Mouse (Mus musculus) intestine, postnatal 0 days (tissue): ENCODE measurements around the gene Cdc25a. TPM values are rescaled to one million over a fixed set of nuclear protein-coding genes. Genes with fewer than 3 reads are reported as not detected.
A peak's percentile ranks its signal among the peaks of the same experiment; 100 is the strongest.

ENCODE experiments used
- ATAC-seq: fragments of 200-750 bp; cut with Nextera tagmentation; 2 replicates; pipeline ENCODE4 v1.8.0; 2017; ENCODE audit warnings: mild to moderate bottlenecking, moderate TSS enrichment, moderate library complexity
- H3K27ac ChIP-seq: fragments of 300-500 bp; sonication (generic); 2 replicates; pipeline ENCODE4 v1.5.1; 2014; ENCODE audit warnings: mild to moderate bottlenecking, low read depth, low read length, moderate library complexity
- H3K27me3 ChIP-seq: fragments of 300-500 bp; sonication (generic); replicated peaks from 2 replicates; pipeline ENCODE4 v1.6.1; 2014; ENCODE audit warnings: low read length, mixed read lengths; ENCODE audit not compliant: control insufficient read depth, insufficient read depth
- H3K36me3 ChIP-seq: fragments of 300-500 bp; sonication (generic); 2 replicates; pipeline ENCODE4 v1.6.1; 2014; ENCODE audit warnings: mild to moderate bottlenecking, moderate library complexity; ENCODE audit not compliant: control insufficient read depth, insufficient read depth
- H3K4me1 ChIP-seq: fragments of 300-500 bp; sonication (generic); replicated peaks from 2 replicates; pipeline ENCODE4 v1.6.1; 2014; ENCODE audit warnings: antibody characterized with exemption, low read length, mixed read lengths; ENCODE audit not compliant: control insufficient read depth, insufficient read depth
- H3K4me2 ChIP-seq: fragments of 300-500 bp; sonication (generic); replicated peaks from 2 replicates; pipeline ENCODE4 v1.6.1; 2014; ENCODE audit warnings: low read depth, mild to moderate bottlenecking, moderate library complexity
- H3K4me3 ChIP-seq: fragments of 300-500 bp; sonication (generic); 2 replicates; pipeline ENCODE4 v1.5.1; 2014; ENCODE audit warnings: low read depth, low read length
- H3K9ac ChIP-seq: fragments of 300-500 bp; sonication (generic); 2 replicates; pipeline ENCODE4 v1.6.1; 2014; ENCODE audit warnings: mild to moderate bottlenecking, low read depth, low read length
- H3K9me3 ChIP-seq: fragments of 300-500 bp; sonication (generic); 2 replicates; pipeline ENCODE4 v1.6.1; 2016; ENCODE audit warnings: mixed run types; ENCODE audit not compliant: control insufficient read depth
- CTCF ChIP-seq: sonication (generic); IDR thresholded peaks from 2 replicates; pipeline ENCODE4 v1.5.1; 2016; ENCODE audit warnings: low read depth, mild to moderate bottlenecking, control low read depth, antibody characterized with exemption, moderate library complexity
- WGBS: fragments of 180-500 bp; shearing (Covaris S2); extraction: QIAGEN DNeasy Blood & Tissue Kit; methylation state at CpG from one replicate; pipeline ENCODE4 v1.1.7; 2014; 5-methylcytosine and 5-hydroxymethylcytosine counted together
- polyA plus RNA-seq: library from polyadenylated mRNA; unstranded; fragments of >200 nt; fragmentation: Nextera tagmentation; extraction: Ambion mirVana; gene quantifications from 2 replicates; pipeline ENCODE4 v1.2.1, GENCODE M21; 2015

Gene Cdc25a
- 21.3 and 25.9 TPM in 2 replicates for polyA plus RNA-seq

DNA sequence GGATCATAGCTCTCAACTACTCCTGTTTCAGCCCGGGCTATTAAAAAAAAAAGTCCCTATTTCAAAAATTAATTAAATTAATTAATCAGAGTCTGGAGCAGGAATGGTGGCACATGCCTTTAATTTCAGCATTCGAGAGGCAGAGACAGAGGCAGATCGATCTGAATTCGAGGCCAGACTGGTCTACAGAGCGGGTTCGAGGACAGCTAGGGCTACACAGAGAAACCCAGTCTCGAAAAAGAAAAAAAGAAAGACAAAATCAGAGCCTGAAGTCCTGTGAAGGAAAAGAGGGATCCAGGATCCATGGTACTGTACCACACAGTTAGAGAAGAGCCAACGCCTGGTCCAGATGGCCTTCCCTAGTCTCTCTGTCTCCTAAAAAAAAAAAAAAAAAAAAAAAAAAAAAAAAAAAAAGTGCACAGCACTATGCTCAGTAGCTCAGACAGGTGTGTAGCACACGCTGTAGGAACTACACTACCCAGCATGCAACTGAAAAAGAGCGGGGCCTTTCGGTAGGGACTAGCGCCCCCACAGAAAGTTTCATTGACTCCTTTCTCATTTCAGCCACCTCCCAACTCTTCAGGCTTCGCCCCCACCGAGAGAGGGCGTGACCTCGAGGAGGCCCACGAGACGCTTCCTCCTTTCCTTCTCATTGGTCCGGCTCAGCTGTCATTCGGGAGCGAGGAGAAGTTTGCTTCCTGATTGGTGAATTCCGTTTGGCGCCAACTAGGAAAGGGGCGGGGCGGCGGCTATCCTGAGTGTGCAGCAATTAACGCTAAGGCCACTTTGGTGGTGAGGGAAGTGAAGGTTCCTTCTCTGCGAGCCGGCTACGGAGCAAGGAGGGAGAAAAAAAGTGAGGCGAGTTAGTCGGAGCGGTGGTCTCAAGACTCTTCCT lies at the start of gene Cdc25a:
Cdc25a (plus strand) TSS at position 783 of the 895 bp plus-strand sequence.
- Histone ChIP-seq H3K4me1 (0 out of 2 replicates have a peak, but pooled peaks cover 2% of the 10 kb centered on the region), H3K9me3 (no peaks in the 10 kb centered on the region), H3K27me3 (no peaks in the 10 kb centered on the region), H3K36me3 (peaks cover 6% of the 10 kb centered on the region), H3K4me2 (peak within 1 kb of the TSS; percentile 78), H3K27ac (peak within 1 kb of the TSS; percentile 92), H3K4me3 (peak within 1 kb of the TSS; percentile 87), H3K9ac (peak within 1 kb of the TSS; percentile 78)
- TF ChIP-seq CTCF = peak; percentile 80
- peak; percentile 87 for ATAC-seq
- WGBS = 8% methylated on average over 33 of the region's 33 CpGs

DNA sequence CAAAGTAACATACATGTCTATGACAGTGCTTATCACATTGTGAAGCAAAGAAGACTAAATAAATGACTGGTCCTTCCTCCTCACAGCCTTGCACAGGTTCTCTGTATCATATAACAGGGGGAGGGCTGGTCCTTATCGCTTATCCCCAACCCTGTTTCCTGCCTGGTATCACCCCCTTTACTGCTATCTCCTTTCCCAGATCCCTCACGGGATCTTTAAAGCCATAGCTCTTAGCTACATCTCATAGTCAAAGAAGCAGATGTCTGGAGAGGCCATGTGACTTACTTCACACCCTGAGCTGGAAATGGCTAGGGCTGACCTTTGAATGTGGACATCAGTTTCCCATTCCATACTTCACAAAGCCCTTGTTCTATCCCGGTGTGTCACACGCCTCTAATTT lies 49.6 kb upstream of the Cdc25a start:
- Histone ChIP-seq H3K27ac (no peak overlapping the region), H3K4me1 (no peaks in the 10 kb centered on the region), H3K9me3 (no peaks in the 10 kb centered on the region), H3K27me3 (no peaks in the 10 kb centered on the region), H3K4me2 (no peak overlapping the region), H3K36me3 (no peaks in the 10 kb centered on the region), H3K4me3 (no peak overlapping the region), H3K9ac (no peak overlapping the region)
- no peak for TF ChIP-seq CTCF
- no peak for ATAC-seq
- 55% methylated on average over 4 of the region's 4 CpGs for WGBS

DNA sequence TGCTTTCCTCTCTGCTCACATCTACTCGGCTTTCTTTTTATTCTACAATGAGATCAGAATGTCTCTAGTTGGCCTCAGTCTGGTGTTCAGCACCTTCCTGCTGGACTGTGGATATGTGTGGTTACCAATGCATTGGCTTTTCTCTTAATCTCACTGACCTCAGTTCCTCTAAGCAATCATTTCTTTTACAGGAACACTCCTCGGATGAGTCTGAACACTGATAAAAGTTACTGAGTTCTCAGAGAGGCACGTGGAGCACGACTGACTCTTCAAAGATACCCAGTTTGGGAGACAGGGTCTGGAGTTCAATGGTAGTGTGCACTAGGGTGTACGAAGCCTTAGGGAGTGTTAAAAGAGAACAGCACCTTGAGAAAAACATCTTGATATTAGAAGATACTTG lies 49.2 kb upstream of the Cdc25a start:
- no peaks in the 10 kb centered on the region for H3K27me3 ChIP-seq
- H3K27ac ChIP-seq = no peak overlapping the region
- no peaks in the 10 kb centered on the region for H3K9me3 ChIP-seq
- ATAC-seq = no peak
- H3K4me1 ChIP-seq = no peaks in the 10 kb centered on the region
- no peak overlapping the region for H3K9ac ChIP-seq
- no peak overlapping the region for H3K4me2 ChIP-seq
- no peak overlapping the region for H3K4me3 ChIP-seq
- no peak for TF ChIP-seq CTCF
- H3K36me3 ChIP-seq = no peaks in the 10 kb centered on the region
- WGBS = 73% methylated on average over 5 of the region's 5 CpGs

DNA sequence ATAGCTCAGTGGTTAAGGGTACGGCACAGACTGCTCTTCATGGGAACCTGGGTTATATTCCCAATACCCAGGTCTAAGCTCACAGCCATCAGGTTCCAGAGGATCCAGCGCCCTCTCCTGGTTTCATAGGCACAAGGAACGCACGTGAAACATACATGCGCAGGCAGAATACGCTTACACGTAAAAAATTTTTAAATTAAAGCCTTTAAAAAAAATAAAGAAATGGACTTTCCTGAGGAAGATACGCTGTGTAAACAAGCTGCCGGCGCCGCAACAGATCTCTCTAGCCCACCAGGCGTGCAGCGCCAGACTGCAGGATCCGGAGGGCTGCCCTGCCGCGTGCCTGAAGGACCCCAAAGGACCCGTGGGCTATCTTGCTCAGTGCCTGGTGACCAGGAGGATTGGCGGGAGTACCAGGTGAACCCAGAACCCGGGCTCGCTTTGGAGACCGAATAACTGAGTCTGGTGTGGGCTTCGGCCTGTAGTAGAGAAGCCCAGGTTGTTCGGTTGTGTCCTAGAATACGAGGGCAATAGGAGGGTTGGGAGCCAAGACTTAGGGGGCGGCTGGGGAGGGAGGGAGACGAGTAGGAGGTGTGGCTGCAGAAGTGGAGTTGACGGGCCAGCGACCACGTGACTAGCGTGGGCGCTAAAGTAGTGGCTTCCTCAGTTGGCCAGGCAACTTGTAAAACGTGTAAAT lies 42.8 kb upstream of the Cdc25a start, which contains the start of gene Nme6:
Nme6 (plus strand) TSS at position 359 of the 697 bp plus-strand sequence.
- peak; percentile 87 for TF ChIP-seq CTCF
- ATAC-seq = peak; percentile 96
- Histone ChIP-seq H3K4me3 (peak within 1 kb of the TSS; percentile 71), H3K9ac (peak within 1 kb of the TSS; percentile 69), H3K27ac (peak within 1 kb of the TSS; percentile 68; the same call in 1 of the 2 replicates), H3K9me3 (no peaks in the 10 kb centered on the region), H3K36me3 (peaks cover 1% of the 10 kb centered on the region; the same call in 1 of the 2 replicates), H3K27me3 (no peaks in the 10 kb centered on the region), H3K4me2 (peak within 1 kb of the TSS; percentile 95), H3K4me1 (0 out of 2 replicates have a peak, but pooled peaks cover 2% of the 10 kb centered on the region)
- WGBS = under 1% methylated on average over 32 of the region's 32 CpGs

DNA sequence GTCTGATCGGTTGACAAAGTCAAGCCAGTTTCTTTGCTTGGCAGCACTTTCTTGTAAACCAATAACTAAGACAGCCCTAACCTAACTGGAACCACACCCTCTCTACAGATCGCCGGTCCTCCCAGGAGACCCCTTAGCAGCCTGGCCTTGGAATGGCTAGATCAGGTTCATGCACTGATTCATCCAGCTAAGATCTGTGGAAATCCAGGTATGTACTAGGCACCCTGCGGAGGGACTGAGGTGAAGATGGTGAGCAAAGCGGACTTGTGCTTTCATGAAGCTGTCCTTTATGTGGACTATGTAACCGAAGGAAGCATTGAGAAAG lies 42.3 kb upstream of the Cdc25a start:
- Histone ChIP-seq H3K9ac (peak overlapping the region; percentile 69), H3K9me3 (no peaks in the 10 kb centered on the region), H3K27ac (peak overlapping the region; percentile 68; the same call in 1 of the 2 replicates), H3K36me3 (peaks cover 7% of the 10 kb centered on the region; the same call in 1 of the 2 replicates), H3K4me1 (0 out of 2 replicates have a peak, but pooled peaks cover 2% of the 10 kb centered on the region), H3K4me3 (peak overlapping the region; percentile 71), H3K4me2 (peak overlapping the region; percentile 95), H3K27me3 (no peaks in the 10 kb centered on the region)
- WGBS = 8% methylated on average over 6 of the region's 6 CpGs
- no peak for TF ChIP-seq CTCF
- 0 out of 2 replicates have a peak, but pooled peaks have one; percentile 7 for ATAC-seq

DNA sequence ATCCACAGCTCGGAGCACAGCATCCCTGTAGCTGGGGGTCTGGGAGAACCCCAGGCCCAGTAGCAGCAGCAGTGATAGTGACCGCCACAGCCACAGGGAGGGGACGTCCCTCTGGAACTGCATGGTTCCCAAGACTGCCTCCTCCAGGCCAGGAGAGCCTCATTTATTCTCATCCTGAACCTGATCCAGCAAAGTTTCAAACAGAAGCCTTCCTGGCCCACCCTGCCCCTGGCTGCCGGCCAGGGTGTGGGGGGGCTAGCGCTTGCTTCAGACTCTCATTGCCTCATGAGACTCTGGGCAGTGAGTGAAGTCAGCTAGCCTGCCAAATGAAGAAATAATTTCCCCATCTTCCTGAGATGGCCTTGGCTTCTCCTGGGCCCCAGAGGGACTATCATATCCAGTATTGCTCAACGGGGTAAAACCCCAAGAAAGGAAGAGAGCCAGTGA lies 26.0 kb upstream of the Cdc25a start, which contains the start of gene Camp:
Camp (minus strand) TSS at position 306 of the 447 bp plus-strand sequence.
- Histone ChIP-seq H3K36me3 (no peaks in the 10 kb centered on the region), H3K4me3 (no peak within 1 kb of the TSS), H3K27me3 (no peaks in the 10 kb centered on the region), H3K4me1 (no peaks in the 10 kb centered on the region; the same call in none of the 2 replicates), H3K4me2 (peak within 1 kb of the TSS; percentile 24; the same call in 1 of the 2 replicates), H3K9ac (no peak within 1 kb of the TSS), H3K9me3 (no peaks in the 10 kb centered on the region), H3K27ac (no peak within 1 kb of the TSS)
- peak; percentile 25; the same call in 1 of the 2 replicates for TF ChIP-seq CTCF
- WGBS = 52% methylated on average over 6 of the region's 6 CpGs
- no peak for ATAC-seq
